Mouse (Mus musculus): ENCODE results near the gene Cgnl1.
A peak's percentile ranks its signal among the peaks of the same experiment; 100 is the strongest.

Gene Cgnl1

DNA sequence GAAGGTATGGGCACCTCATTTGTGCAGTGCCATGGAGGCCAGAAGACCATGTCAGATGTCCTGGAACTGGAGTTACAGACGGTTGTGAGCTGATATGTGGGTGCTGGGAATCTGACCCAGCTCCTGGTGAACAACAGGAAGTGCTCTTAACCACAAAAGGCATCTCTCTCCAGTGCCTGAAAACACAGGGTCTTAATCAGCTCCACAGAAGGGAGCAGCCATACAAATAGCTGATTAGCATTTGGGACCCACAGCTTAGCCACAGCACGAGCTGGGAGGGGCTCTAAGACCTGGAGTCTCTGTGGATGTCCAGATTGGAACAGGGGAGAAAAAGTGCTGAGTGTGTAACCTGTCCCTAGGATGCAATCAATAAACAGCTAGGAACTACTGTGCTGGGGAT, 4.5 kb downstream of the Cgnl1 start:
- no peak for DNase-seq (ENCODE audit: low read depth, low spot score)

DNA sequence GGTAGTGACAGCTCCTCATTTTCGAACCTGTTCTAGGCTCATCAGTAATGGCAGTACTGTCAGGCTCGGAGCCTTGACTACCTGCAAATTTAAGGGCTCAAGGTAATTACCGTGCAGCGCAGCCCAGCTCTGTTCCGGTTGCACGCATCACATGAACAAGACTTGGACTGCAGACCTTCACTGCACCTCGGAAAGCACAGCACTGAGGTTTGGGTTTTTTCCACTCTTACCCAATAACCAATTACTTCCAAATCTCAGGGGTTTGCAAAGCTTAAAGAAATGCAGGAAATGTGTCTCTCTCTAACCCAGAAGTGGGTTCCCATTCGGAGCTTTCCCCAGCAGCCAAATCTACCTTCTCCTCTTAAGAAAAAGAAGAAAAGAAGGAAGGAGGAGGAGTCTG, 5.1 kb downstream of the Cgnl1 start:
- DNase-seq (ENCODE audit: low read depth, low spot score), result no peak

DNA sequence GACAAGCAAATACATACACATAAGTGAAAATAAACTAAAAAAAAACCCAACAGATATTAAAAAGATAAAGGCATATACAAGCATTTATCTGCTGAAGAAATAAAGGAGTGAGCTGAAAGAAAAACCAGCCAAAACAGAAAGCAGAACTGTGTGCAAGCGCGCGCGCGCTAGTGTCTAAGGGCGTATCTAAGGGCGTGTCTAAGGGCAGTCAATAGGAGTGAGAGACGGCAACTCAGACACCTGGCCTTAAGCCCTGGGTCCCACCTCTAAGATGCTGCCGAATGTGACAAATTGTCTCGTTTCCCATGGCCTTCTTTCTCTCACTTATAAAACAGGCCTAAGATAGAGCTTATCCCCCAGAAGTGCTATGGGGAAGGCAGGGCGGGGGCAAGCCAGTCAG, 6.9 kb downstream of the Cgnl1 start:
- no peak for DNase-seq (ENCODE audit: low read depth, low spot score)

DNA sequence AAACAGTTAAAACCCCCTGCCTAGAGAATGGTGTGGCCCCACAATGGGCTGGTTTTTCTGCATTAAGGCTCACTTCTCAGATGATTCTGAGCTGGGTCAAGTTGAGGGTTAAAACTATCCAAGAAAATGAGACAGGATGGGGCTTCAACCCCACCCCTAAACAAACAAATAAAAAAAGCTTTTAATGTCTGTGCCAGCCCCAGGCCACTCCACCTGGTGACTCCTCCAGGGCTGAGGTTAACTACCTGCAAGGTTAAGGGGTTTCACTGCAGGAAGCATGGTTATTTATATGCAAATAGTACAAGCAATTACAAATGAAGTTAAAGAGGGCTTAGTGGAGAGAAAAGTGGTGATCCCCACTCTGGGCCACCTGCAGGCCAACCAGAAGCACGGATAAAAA, 8.1 kb downstream of the Cgnl1 start:
- DNase-seq (ENCODE audit: low read depth, low spot score), result no peak

- DNase-seq (ENCODE audit: low read depth, low spot score), result peak; percentile 16
Measured at GRCm38 (mm10) chr9:71761663-71762062, 9.7 kb downstream of the Cgnl1 start.

DNA sequence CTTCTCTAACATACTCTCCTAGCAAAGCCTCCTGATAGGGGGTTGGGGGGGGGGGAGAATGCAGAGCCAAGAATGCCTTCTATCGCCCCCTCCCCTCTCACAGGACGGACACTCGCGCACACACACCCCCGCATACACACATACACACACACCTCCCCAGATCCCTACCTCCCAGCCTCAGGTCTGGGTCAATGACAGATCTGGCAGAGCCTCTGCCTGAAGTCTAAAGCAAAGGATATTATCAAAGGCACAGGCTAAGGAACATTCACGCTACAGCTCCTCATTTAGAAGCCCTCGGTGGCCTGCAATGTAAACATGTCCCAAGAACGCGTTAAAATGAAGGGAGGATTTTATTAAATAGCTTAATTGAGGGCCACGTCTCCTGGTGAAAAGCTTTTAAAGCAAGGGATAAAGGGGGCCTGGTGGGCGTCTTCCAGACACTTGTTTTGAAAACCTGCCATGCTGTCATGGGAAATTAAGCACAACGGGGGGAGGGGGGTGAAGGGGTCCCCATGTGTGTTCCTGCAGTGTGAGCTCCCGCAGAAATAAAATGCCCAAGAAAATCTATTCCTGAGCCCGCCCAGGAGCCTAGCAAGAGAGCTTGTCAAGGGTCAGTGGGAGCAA, 10.8 kb downstream of the Cgnl1 start:
- DNase-seq (ENCODE audit: low read depth, low spot score), result no peak

GRCm38 (mm10) chr9:71759893-71760292, 11.5 kb downstream of the Cgnl1 start:
- DNase-seq (ENCODE audit: low read depth, low spot score), result no peak

- DNase-seq (ENCODE audit: low read depth, low spot score), result no peak
Measured at GRCm38 (mm10) chr9:71757386-71757785, 14.0 kb downstream of the Cgnl1 start.

DNA sequence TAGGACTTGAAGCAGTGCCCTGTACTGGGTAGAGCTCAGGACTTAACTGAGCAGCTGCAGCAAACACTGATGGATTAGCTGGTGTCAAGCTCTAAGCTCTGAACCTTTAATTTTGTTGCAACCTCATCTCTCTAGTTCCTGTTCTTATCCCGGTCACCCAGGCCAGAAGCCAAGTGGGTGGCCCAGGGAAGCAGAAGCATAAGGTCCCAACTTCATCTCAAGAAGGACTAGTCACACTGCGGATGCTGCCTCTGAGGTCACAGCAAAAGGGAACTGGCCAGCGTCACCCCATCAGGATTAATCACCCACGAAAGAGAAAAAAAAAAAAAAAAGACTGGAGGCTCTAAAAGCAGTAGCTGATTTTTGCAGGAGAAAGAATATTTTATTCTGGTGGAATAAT, 14.5 kb downstream of the Cgnl1 start:
- DNase-seq (ENCODE audit: low read depth, low spot score), result no peak

- no peak for DNase-seq (ENCODE audit: low read depth, low spot score)
Measured at GRCm38 (mm10) chr9:71753981-71754380, 17.4 kb downstream of the Cgnl1 start.

- DNase-seq (ENCODE audit: low read depth, low spot score), result no peak
Measured at GRCm38 (mm10) chr9:71753529-71753928, 17.9 kb downstream of the Cgnl1 start.

DNA sequence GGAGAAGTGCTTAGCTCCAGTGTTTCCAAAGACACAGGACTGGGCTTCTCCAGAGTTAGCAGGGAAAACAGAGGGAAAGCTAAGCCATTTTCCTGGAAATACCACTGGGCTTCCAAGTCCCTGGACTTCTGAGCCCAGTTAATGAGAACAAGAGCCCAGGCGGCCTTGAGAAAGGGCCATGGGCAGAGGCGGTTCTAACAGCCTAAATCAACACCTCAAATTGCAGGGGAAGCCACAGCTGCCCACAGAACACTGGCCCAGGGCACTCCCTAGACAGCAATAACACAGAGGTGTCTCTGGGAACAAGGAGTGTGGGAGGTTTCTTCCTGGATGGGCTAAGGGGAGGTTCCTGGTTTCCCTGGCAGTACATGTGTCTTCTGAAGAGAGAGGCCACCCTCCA, 18.3 kb downstream of the Cgnl1 start:
- no peak for DNase-seq (ENCODE audit: low read depth, low spot score)

DNA sequence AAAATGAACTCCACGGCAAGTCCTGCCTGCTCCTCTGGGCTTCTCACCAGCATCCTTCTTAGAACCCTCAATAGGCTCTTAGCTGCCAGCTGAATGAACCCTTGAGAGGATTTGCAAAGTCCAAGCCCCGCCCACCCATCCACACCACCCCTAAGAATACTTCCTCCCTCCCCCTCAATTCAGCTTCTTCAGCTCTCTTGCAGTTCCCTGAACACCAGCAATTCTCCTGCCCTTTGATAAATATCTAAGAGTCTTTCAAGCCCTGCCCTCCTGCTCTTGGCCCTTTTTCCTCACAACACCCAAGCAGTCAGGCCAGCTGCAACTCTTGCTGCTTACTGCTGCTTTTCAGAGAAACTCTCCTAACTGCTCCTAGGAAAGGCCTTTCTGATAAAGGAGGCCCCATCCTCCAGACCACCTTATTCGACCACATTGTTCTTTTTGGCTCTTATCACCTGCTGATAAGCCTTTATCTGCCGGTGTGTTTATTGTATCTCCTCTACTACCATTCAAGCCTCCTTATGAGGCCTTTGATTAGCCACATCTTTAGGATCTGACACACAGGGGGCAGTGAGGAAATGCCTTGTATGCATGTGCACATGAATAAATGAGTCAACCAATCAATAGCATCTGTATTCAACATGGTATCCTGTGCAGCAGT, 21.3 kb downstream of the Cgnl1 start:
- DNase-seq (ENCODE audit: low read depth, low spot score), result no peak

GRCm38 (mm10) chr9:71746405-71746804, 25.0 kb downstream of the Cgnl1 start:
- DNase-seq (ENCODE audit: low read depth, low spot score), result no peak

- no peak for DNase-seq (ENCODE audit: low read depth, low spot score)
Measured at GRCm38 (mm10) chr9:71738081-71738930, 33.1 kb downstream of the Cgnl1 start.

DNA sequence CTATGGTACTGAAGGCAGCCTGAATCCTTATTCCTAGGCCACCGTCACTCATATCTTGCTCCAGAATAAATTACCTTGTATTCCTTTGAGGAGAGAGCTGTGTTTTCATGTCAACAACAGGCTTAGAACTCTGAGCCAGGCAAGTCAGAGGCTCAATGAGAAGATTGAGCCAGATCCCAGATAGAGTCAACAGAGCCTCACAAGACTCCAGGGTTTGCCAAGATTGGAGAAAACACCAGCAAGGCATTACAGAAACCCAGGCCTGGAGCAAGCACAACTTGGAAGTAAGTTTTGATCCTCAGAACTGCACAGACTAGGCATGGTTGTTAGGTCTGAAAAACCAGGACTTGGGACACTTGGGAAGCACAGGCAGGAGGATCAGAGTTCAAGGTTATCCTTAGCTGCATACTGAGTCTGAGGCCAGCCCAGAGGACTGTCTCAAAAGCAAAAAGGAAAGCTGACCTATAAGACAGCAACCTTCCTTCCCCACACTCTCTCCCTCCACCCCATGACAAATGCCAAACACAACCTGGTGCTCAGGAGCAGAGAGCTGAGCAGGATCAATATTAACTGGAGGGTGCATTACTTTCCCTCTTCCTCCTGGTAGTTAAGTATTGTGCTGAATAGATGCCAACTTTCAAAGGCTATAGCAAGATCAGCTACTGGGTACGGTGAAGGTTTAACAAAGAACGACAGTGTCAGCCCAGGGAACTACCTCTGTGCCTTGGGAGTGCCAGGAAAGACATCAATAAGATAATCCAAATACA, 34.0 kb downstream of the Cgnl1 start:
- no peak for DNase-seq (ENCODE audit: low read depth, low spot score)

DNA sequence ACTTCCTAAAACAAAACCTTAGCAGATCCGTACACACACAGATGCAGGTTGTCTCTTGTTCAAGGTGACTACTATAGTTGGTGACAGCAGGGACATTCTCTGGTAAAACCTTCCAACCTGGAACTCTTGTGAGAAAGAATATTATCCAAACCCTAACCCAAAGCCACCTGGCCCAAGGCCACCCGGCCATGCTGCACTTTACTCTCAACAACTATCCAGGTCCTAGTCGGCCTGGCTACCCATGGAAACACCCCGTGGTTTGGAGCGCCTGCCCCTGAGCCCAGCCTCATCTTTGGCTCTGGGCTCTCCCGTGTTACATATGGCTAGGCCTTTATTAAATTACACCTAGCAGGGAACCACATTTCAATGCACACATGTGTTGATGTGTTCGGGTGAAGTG, 35.5 kb downstream of the Cgnl1 start:
- no peak for DNase-seq (ENCODE audit: low read depth, low spot score)

GRCm38 (mm10) chr9:71733559-71733958, 37.8 kb downstream of the Cgnl1 start:
- no peak for DNase-seq (ENCODE audit: low read depth, low spot score)

- no peak for DNase-seq (ENCODE audit: low read depth, low spot score)
Measured at GRCm38 (mm10) chr9:71728822-71729311, 42.5 kb downstream of the Cgnl1 start.

- DNase-seq (ENCODE audit: low read depth, low spot score), result no peak
Measured at GRCm38 (mm10) chr9:71727233-71727632, 44.2 kb downstream of the Cgnl1 start.

DNA sequence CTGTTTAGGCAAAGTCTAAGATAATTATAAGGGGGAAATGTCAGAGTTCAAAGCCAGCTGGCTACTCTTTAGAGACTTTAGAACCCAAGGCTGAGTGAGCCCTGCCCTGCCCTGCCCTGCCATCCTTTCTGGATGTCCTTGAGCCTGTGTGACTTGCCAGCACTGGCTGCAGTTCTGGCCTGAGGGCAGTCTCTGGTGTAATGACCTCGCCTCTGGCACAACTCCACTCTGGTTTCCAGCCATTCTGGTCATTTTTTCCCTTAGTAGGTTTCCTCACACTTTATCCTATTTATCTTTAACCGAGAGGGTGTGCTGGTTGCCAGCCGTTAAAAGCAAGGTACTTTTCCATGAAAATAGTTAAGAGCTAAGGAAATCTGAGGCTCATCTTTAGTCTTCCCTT, 45.3 kb downstream of the Cgnl1 start:
- no peak for DNase-seq (ENCODE audit: low read depth, low spot score)

GRCm38 (mm10) chr9:71722366-71722765, 49.0 kb downstream of the Cgnl1 start:
- no peak for DNase-seq (ENCODE audit: low read depth, low spot score)

Measured in c-Kit-negative CD71-positive TER-119-positive erythroid progenitor cells, embryonic 14.5 days (primary cell).